Mouse (Mus musculus): ENCODE measurements around the gene Zfp398. TPM values are rescaled to one million over a fixed set of nuclear protein-coding genes. Genes with fewer than 3 reads are reported as not detected.

The Zfp398 gene
- total RNA-seq, 1 experiment from 2014 or later, result 14.8 TPM

Other genes with a start within 250 kb of the Zfp398 start
- gene Ezh2, start 240.3 kb upstream of the Zfp398 start, total RNA-seq (2017), result 37.1 to 69.1 TPM (median 58.8 TPM) in 3 replicates
- gene Pdia4, start 22.2 kb upstream of the Zfp398 start, total RNA-seq (2017), result 164 to 238 TPM (median 188 TPM) in 3 replicates
- gene Zfp786, start 4.8 kb upstream of the Zfp398 start, total RNA-seq (2017), result not detected in 3 replicates
- gene Zfp282, start 41.5 kb downstream of the Zfp398 start, total RNA-seq (2017), result 6.9 to 11.4 TPM (median 7.5 TPM) in 3 replicates
- gene Zfp212, start 84.8 kb downstream of the Zfp398 start, total RNA-seq (2017), result 7.7 to 14.4 TPM (median 10.2 TPM) in 3 replicates
- gene Zfp956, start 117.7 kb downstream of the Zfp398 start, total RNA-seq (2017), result 5.6 to 8.3 TPM (median 7.9 TPM) in 3 replicates
- 8.5 to 22.4 TPM (median 21.5 TPM) in 3 replicates for gene Zfp777, start 213.2 kb downstream of the Zfp398 start, total RNA-seq (2017)

Measured in monocyte, adult 5-6 weeks (primary cell).